Mouse (Mus musculus) CD4-positive, CD25-positive, alpha-beta regulatory T cell, adult 9 weeks (primary cell): Measurements from ENCODE around the gene Kctd18. TPM values are rescaled to one million over a fixed set of nuclear protein-coding genes. Genes with fewer than 3 reads are reported as not detected.

Experiments
- polyA plus RNA-seq: library from polyadenylated mRNA; unstranded; fragments of 100-300 nt; shearing (Covaris generic); gene quantifications from one replicate; pipeline ENCODE4 v1.2.1, GENCODE M21; 2017

The Kctd18 gene
- 36.5 TPM for polyA plus RNA-seq

GRCm38 (mm10) chr1:58018856-58019255 is at the start of gene Kctd18:
Kctd18 (minus strand) TSS chr1:58018956.

DNA sequence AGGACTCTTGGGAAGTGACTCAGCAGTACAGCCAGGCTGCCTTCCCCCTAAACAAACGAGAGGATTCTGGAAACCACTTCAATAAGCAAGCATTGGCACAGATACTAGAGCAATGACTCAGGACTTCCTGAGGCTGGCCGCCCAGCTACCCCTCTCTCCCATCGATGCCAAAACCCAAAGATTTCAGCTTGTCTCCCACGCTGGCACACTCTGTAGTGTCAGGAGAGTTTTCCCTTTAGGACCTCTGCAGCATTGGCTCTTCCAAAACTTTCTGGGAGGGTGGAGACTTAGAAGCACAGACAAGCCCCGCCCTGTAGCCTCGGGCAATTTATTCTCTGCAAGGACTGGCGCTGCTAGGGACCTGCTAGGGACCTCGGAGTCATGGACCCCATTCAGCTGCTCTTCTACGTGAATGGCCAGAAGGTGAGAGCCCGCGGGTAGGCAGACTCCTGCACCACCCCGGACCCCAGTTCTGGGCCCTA is 10.9 kb upstream of the Kctd18 start, which contains the start of gene Aox1:
Gene Aox1 (plus strand): TSS at position 296 of the 482 bp plus-strand sequence.

DNA sequence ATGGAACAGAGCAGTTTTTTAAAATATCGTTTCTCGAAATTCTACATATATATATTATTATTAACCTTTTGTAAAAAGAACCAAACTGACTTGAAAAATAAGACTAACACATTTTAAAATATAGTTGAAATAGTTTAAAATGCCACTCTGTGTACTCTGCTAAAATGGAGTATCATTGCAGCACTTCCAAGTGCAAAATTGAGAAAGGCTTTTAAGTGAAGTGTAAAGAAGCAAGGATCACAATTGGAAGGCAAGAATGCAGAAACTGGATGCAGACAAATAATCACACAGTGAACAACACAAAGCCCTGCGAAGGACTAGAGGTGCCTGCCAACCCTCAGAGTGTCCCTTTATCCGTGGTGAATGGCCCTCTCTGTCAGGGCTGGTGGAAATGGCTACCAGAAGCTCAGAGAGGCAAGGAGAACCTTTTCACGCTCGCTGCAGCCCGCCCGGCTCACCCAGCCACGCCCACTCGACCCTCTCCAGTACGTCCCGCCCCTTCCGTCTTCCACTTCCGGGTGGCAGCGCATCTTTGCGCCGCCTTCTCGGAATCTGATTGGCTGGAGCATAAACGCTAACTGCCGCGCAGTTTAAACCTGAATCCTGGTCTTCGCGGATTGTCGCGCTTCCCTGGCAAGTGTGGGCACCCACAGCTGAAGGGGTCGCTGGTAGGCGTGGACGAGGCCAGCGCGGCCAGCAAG is 23.2 kb downstream of the Kctd18 start, which contains the start of gene Sgo2a:
Gene Sgo2a (plus strand): TSS at position 540 of the 701 bp plus-strand sequence.

Other genes with a start within 250 kb of the Kctd18 start
- 1.2 TPM for gene Spats2l, start 244.8 kb downstream of the Kctd18 start, polyA plus RNA-seq
- gene Sgo2a, start 23.0 kb downstream of the Kctd18 start, polyA plus RNA-seq = 0.53 TPM
- gene Aox1, start 11.0 kb upstream of the Kctd18 start, polyA plus RNA-seq = not detected
- not detected for gene Aox3, start 94.2 kb upstream of the Kctd18 start, polyA plus RNA-seq
- not detected for gene Aox4, start 191.4 kb upstream of the Kctd18 start, polyA plus RNA-seq